Mouse (Mus musculus) small intestine, adult 2 months (tissue): ENCODE measurements around the gene Glce.

Experiments
- CTCF ChIP-seq: fragments of 200-500 bp; IDR thresholded peaks from 2 replicates; pipeline ENCODE4 v1.5.1; 2012; ENCODE audit warnings: low read depth, mild to moderate bottlenecking, control low read depth, inconsistent platforms, low read length, moderate library complexity, mixed read lengths; ENCODE audit not compliant: insufficient replicate concordance, insufficient read length; ENCODE audit errors: extremely low read depth
- POLR2A ChIP-seq: fragments of 200-500 bp; IDR thresholded peaks from 2 replicates; pipeline ENCODE4 v1.6.1; 2012; ENCODE audit warnings: low read depth, mild to moderate bottlenecking, control low read depth, inconsistent platforms, low read length, moderate library complexity

DNA sequence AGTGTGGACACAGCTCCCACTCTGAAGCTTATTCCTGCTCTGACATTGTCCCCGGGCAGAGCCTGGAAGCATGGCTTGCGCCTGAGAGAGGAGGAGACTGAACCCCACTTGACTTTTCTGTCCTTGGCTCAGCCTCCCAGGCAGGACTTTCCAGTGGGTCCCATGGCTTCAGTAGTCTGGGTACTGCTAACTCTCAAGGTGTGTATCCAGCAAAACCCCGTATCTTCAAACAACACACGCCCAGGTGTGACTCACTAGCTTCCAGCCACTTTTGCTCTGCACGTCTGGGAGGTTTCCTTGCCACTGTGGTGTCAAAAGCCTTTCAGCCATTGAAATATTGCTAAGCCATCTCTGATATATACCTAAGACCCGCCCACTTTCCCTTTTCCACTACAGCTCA is 105.1 kb downstream of the Glce start:
- TF ChIP-seq CTCF (no peak), POLR2A (no peak)
